Mouse (Mus musculus) liver, embryonic 11.5 days (tissue): ENCODE results near the gene Ccnjl. TPM values are rescaled to one million over a fixed set of nuclear protein-coding genes. Genes with fewer than 3 reads are reported as not detected.
A peak's percentile ranks its signal among the peaks of the same experiment; 100 is the strongest.

Source experiments
- ATAC-seq: fragments of 200-750 bp; cut with Nextera tagmentation; replicated peaks from 2 replicates; pipeline ENCODE4 v1.8.0; 2017; ENCODE audit warnings: moderate number of reproducible peaks, mild to moderate bottlenecking, moderate TSS enrichment, moderate library complexity; ENCODE audit not compliant: low FRiP score
- DNase-seq: peaks from one replicate; pipeline ENCODE4 v3.0.0-alpha.2; 2017; ENCODE audit warnings: low spot score
- H3K27ac ChIP-seq: fragments of 300-500 bp; sonication (generic); 2 replicates; pipeline ENCODE4 v1.5.1; 2014; ENCODE audit warnings: mild to moderate bottlenecking, low read depth, low read length, control low read depth
- H3K27me3 ChIP-seq: fragments of 300-500 bp; sonication (generic); replicated peaks from 2 replicates; pipeline ENCODE4 v1.6.1; 2014; ENCODE audit warnings: low read length, mixed read lengths; ENCODE audit not compliant: control insufficient read depth, insufficient read depth
- H3K36me3 ChIP-seq: fragments of 300-500 bp; sonication (generic); 2 replicates; pipeline ENCODE4 v1.6.1; 2014; ENCODE audit warnings: mild to moderate bottlenecking, low read length, moderate library complexity, mixed read lengths; ENCODE audit not compliant: control insufficient read depth, insufficient read depth
- H3K4me1 ChIP-seq: fragments of 300-500 bp; sonication (generic); replicated peaks from 2 replicates; pipeline ENCODE4 v1.6.1; 2014; ENCODE audit warnings: low read length, mixed read lengths; ENCODE audit not compliant: control insufficient read depth, insufficient read depth
- H3K4me2 ChIP-seq: fragments of 300-500 bp; sonication (generic); 2 replicates; pipeline ENCODE4 v1.6.1; 2014; ENCODE audit warnings: mild to moderate bottlenecking, control low read depth, moderate library complexity
- H3K4me3 ChIP-seq: fragments of 300-500 bp; sonication (generic); 2 replicates; pipeline ENCODE4 v1.5.1; 2014; ENCODE audit warnings: low read depth, low read length, control low read depth
- H3K9ac ChIP-seq: fragments of 300-500 bp; sonication (generic); 2 replicates; pipeline ENCODE4 v1.6.1; 2014; ENCODE audit warnings: low read depth, low read length, control low read depth
- H3K9me3 ChIP-seq: fragments of 300-500 bp; sonication (generic); 2 replicates; pipeline ENCODE4 v1.6.1; 2016; ENCODE audit warnings: low read length, inconsistent platforms, mixed read lengths; ENCODE audit not compliant: control insufficient read depth
- WGBS: fragments of 180-500 bp; shearing (Covaris S2); extraction: QIAGEN DNeasy Blood & Tissue Kit; methylation state at CpG from one replicate; pipeline ENCODE4 v1.1.7; 2014; 5-methylcytosine and 5-hydroxymethylcytosine counted together
- polyA plus RNA-seq: library from polyadenylated mRNA; unstranded; fragments of >200 nt; fragmentation: Nextera tagmentation; extraction: Ambion mirVana; gene quantifications from 2 replicates; pipeline ENCODE4 v1.2.1, GENCODE M21; 2014

Gene Ccnjl
- polyA plus RNA-seq, 1 experiment from 2014 or later, result 11.8 TPM

DNA sequence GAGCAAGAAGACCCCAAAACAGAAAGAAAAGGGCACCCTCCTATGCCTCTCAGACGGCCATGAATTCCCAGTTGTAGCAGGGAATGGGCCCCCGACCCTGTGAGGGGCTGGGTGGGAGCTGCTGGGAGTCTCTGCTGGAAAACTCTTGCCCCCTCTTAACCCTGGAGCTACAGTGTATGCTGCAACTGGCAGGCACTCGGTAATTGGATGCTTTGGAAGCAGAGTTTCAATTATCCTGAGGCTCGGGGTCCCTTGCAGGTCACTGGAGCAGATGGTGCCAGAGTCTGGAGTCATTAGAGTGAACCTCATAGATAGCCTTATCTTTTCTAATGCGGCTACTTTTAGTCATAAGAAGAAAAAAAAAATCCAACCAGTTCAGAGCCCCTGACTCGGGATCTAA is 11.3 kb downstream of the Ccnjl start:
- Histone ChIP-seq H3K4me2 (no peak overlapping the region), H3K9me3 (no peaks in the 10 kb centered on the region), H3K36me3 (no peaks in the 10 kb centered on the region; the same call in 1 of the 2 replicates), H3K4me1 (peaks cover 22% of the 10 kb centered on the region), H3K4me3 (no peak overlapping the region), H3K9ac (no peak overlapping the region), H3K27me3 (no peaks in the 10 kb centered on the region), H3K27ac (no peak overlapping the region)
- 39% methylated on average over 6 of the region's 6 CpGs for WGBS
- ATAC-seq (no peak; the same call in 1 of the 2 replicates), DNase-seq (no peak)

DNA sequence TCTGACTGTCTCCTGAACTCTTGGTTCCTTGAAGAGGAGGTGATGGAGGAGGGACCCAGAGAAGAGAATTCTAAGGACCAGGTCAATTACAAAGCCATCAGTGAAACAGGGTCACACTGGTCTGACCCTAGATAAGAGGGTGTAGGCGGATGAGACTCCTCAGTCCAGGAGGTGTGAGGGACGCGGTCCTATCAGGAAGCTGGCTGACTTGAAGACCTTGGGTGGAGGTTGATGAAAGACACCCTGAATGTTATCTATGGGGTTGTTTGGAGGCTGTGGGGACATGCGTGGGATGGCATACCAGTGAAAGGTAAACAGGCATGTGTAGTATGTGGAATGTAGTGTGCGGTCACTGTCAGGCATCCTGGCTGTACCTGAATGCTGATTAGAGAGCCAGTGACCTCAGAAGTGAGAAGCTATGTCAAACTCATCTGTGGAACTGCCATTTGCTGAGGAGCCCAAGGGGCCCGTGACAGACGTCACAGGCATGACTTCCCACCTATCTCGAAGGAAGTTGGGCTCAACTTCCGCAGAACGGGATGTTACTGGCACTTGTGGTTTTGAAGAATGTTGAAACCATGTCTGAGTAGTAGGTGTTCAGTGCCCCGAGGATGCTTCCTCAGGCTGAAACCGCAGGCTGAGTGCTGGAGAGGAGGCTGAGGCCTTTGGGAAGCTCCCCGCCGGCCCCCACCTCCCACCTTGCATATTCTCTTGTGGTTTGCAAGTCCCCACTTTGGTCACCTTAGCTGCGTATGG is 15.3 kb downstream of the Ccnjl start:
- peaks cover 35% of the 10 kb centered on the region for H3K4me1 ChIP-seq
- DNase-seq (no peak), ATAC-seq (no peak)
- H3K27ac ChIP-seq, result no peak overlapping the region
- 37% methylated on average over 15 of the region's 15 CpGs for WGBS
- no peak overlapping the region for H3K4me3 ChIP-seq
- H3K36me3 ChIP-seq, result no peaks in the 10 kb centered on the region; the same call in 1 of the 2 replicates
- H3K9me3 ChIP-seq, result no peaks in the 10 kb centered on the region
- H3K4me2 ChIP-seq, result no peak overlapping the region
- no peaks in the 10 kb centered on the region for H3K27me3 ChIP-seq
- no peak overlapping the region for H3K9ac ChIP-seq

GRCm38 (mm10) chr11:43544819-43545218 is 16.2 kb downstream of the Ccnjl start:
- Histone ChIP-seq H3K27me3 (no peaks in the 10 kb centered on the region), H3K9me3 (no peaks in the 10 kb centered on the region), H3K4me3 (no peak overlapping the region), H3K9ac (no peak overlapping the region), H3K36me3 (no peaks in the 10 kb centered on the region; the same call in 1 of the 2 replicates), H3K4me2 (no peak overlapping the region), H3K4me1 (peaks cover 44% of the 10 kb centered on the region), H3K27ac (no peak overlapping the region)
- 67% methylated on average over 7 of the region's 7 CpGs for WGBS
- DNase-seq, result no peak
- ATAC-seq, result no peak

DNA sequence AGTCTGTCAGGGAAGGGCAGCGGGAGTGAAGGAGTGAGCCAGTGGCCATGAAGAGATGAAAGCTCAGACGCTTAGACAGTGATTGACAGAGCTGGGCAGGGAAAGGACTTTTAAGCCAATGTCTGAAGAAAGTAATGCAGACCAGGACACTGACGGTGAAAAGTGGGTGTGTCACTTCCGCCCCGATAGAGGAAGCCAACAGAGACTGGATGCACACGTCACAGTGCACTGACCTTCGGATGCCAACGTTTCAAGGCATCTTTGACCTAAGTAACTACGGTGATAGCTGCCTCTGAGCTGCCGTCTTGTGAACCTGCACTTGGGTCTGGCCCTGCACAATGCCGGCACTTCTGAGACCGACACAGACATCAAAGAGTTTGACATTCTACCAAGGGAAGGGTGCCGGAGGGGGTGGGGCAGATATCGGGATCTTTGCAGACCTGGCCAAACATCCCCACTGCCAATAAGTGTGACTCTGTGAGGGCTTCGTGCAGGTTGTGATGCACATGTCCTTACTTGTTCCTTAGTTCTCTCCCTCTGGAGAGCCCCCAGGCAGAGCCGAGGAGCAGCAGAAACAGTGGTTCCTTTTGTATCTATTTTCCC is 17.4 kb downstream of the Ccnjl start:
- Histone ChIP-seq H3K27me3 (no peaks in the 10 kb centered on the region), H3K9ac (no peak overlapping the region), H3K4me2 (no peak overlapping the region), H3K4me1 (peaks cover 45% of the 10 kb centered on the region), H3K36me3 (no peaks in the 10 kb centered on the region), H3K4me3 (no peak overlapping the region), H3K9me3 (no peaks in the 10 kb centered on the region), H3K27ac (no peak overlapping the region)
- DNase-seq (no peak), ATAC-seq (no peak)
- 54% methylated on average over 16 of the region's 16 CpGs for WGBS

- Histone ChIP-seq H3K4me2 (no peak overlapping the region), H3K36me3 (no peaks in the 10 kb centered on the region), H3K9me3 (no peaks in the 10 kb centered on the region), H3K4me3 (no peak overlapping the region), H3K27ac (no peak overlapping the region), H3K9ac (no peak overlapping the region), H3K4me1 (peaks cover 45% of the 10 kb centered on the region), H3K27me3 (no peaks in the 10 kb centered on the region)
- ATAC-seq (no peak), DNase-seq (no peak)
- 82% methylated on average over 4 of the region's 4 CpGs for WGBS
Measured at GRCm38 (mm10) chr11:43546678-43547077, 18.1 kb downstream of the Ccnjl start.

DNA sequence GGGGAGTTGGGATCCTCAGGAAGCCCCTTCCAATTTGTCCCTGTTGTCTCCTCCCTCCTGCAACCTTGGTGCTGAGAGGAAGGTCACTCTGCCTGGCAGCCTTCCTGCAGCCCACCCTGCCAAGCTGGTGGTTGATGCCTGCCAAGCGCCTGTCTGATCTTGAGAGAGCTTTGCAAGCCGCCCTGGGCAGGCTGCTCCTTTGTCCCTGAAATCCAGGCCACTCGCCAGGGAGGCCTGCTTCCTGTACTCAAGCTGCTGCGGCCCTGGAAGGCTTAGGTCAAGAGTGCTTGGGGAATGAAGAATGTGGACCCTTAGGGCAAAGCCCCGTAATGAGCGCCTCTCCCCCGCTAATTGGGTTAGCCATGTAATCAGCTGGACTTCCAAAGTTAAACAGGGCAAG is 19.6 kb downstream of the Ccnjl start:
- ATAC-seq (no peak), DNase-seq (no peak)
- Histone ChIP-seq H3K4me1 (peaks cover 38% of the 10 kb centered on the region), H3K9me3 (no peaks in the 10 kb centered on the region), H3K9ac (0 out of 2 replicates have a peak overlapping the region, but pooled peaks have one; percentile 12), H3K27ac (peak overlapping the region; percentile 65), H3K36me3 (no peaks in the 10 kb centered on the region), H3K27me3 (no peaks in the 10 kb centered on the region), H3K4me2 (no peak overlapping the region), H3K4me3 (no peak overlapping the region)
- 42% methylated on average over 7 of the region's 7 CpGs for WGBS

GRCm38 (mm10) chr11:43548657-43549435 is 20.3 kb downstream of the Ccnjl start:
- DNase-seq (no peak), ATAC-seq (no peak)
- no peaks in the 10 kb centered on the region for H3K9me3 ChIP-seq
- H3K4me2 ChIP-seq, result no peak overlapping the region
- peaks cover 37% of the 10 kb centered on the region for H3K4me1 ChIP-seq
- H3K27ac ChIP-seq, result peak overlapping the region; percentile 43; the same call in 1 of the 2 replicates
- 45% methylated on average over 12 of the region's 12 CpGs for WGBS
- H3K9ac ChIP-seq, result no peak overlapping the region
- no peak overlapping the region for H3K4me3 ChIP-seq
- H3K27me3 ChIP-seq, result no peaks in the 10 kb centered on the region
- no peaks in the 10 kb centered on the region for H3K36me3 ChIP-seq

DNA sequence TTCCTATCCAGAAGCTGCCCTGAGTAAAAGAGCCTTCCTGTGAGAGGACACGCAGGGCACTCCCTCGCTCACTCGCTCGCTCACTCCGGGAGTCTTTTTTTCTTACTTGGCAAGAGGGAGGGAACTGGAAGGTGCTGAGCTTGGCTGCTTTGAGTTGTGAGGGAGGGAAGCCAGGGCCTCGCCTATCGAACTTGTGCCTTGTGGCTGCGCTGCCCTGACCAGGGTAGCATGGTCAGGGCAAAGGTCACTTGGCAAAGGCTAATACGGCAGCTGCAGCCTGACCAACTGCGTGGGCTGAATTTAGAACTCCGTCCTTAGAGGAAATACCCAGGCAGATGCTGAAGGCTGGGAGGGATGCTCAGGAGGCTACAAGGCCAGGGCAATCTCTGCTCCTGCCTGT is 21.1 kb downstream of the Ccnjl start:
- Histone ChIP-seq H3K4me1 (peaks cover 30% of the 10 kb centered on the region), H3K4me2 (no peak overlapping the region)
- no peak for DNase-seq

More for the DNA sequence above, 21.1 kb downstream of the Ccnjl start:
- Histone ChIP-seq H3K27ac (no peak overlapping the region), H3K9ac (no peak overlapping the region), H3K27me3 (no peaks in the 10 kb centered on the region), H3K36me3 (no peaks in the 10 kb centered on the region), H3K9me3 (no peaks in the 10 kb centered on the region), H3K4me3 (no peak overlapping the region)
- WGBS, result 49% methylated on average over 11 of the region's 11 CpGs
- ATAC-seq, result no peak
